21 mouse cellular contexts compared by ENCODE assay signal in the genomic region with DNA sequence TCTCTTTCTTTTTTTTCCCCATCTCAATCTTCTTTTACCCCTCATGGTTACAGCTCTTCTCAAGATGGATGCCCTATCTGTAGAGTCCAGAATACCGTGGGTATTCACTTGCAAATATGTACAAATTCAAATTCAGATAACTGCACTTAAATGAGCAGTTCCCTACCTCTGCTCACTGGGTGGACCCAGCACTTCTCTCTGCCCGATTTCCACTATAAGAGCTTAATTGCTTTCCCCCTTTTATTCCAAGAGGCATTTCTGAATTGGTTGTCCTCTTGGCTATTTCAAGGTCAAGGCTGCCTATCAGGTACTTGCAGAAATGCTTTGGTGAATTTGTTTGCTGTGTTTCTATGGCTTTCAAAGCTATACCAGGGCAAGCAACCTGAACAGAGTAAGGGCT.
"Had no signal": no experiment of that assay in that cellular context is flagged by ENCODE, and none has a peak within 500 bp of the region (broad histone marks: within the 10 kb centered on the region; RNA-seq: fewer than 3 reads in every experiment).

No protein-coding gene starts in this region.

- H3K27ac ChIP-seq: lung, embryonic 15.5 days; macrophage; neural tube, embryonic 13.5 days; neural tube, embryonic 15.5 days had no signal

- H3K4me3 ChIP-seq: lung, embryonic 15.5 days; megakaryocyte, embryonic 14.5 days; myocyte; neural tube, embryonic 13.5 days; neural tube, embryonic 15.5 days had no signal

- H3K4me1 ChIP-seq: lung, embryonic 15.5 days; neural tube, embryonic 15.5 days had no signal

- H3K4me2 ChIP-seq: lung, embryonic 15.5 days; midbrain, embryonic 11.5 days; neural tube, embryonic 13.5 days; neural tube, embryonic 15.5 days had no signal

- H3K9me3 ChIP-seq: lung, embryonic 15.5 days; megakaryocyte, embryonic 14.5 days; neural tube, embryonic 13.5 days; neural tube, embryonic 15.5 days had no signal

- DNase-seq: lung, adult 2 months; lung, postnatal 14 days; lung, postnatal 36 days; midbrain, embryonic 14.5 days; retina, postnatal 1 day; right cerebral cortex, adult 18-20 months; right cerebral cortex, postnatal 25 days; right cerebral cortex, postnatal 4 days; spleen, adult 18-20 months; thymus, adult 18-20 months; thymus, postnatal 14 days; thymus, postnatal 36 days had no signal

- H3K9ac ChIP-seq: lung, embryonic 15.5 days; neural tube, embryonic 13.5 days; neural tube, embryonic 15.5 days had no signal

- H3K36me3 ChIP-seq: lung, embryonic 15.5 days; neural tube, embryonic 13.5 days; neural tube, embryonic 15.5 days had no signal

- ATAC-seq: lung, postnatal 0 days; midbrain, embryonic 16.5 days had no signal

- H3K27me3 ChIP-seq: lung, embryonic 15.5 days; megakaryocyte, embryonic 14.5 days; neural tube, embryonic 13.5 days; neural tube, embryonic 15.5 days had no signal
